Mouse (Mus musculus) MEL (cell line): Measurements from ENCODE around the gene Cic.

Experiments
- CHD1 ChIP-seq: IDR thresholded peaks from 2 replicates; pipeline ENCODE4 v1.6.1; 2012; ENCODE audit warnings: low read depth, mild to moderate bottlenecking, inconsistent platforms, low read length, improper control_type of control experiment
- CHD2 ChIP-seq: IDR thresholded peaks from 2 replicates; pipeline ENCODE4 v1.6.1; 2011; ENCODE audit warnings: low read length, improper control_type of control experiment
- CTCF ChIP-seq, 3 experiments: IDR thresholded peaks in 2 of 3; conservative IDR thresholded peaks in 1 of 3; 2 replicates each; pipeline ENCODE4 v1.5.1; 2011 to 2012; ENCODE audit warnings: low read length in 3 of 3, low read depth in 2 of 3, mild to moderate bottlenecking in 2 of 3, improper control_type of control experiment in 1 of 3, inconsistent platforms in 1 of 3, mixed read lengths in 1 of 3, moderate library complexity in 1 of 3; ENCODE audit not compliant: control insufficient read depth in 1 of 3, insufficient read depth in 1 of 3, poor library complexity in 1 of 3, severe bottlenecking in 1 of 3
- E2F4 ChIP-seq: IDR thresholded peaks from 2 replicates; pipeline ENCODE4 v1.6.1; 2011; ENCODE audit warnings: low read depth, low read length, improper control_type of control experiment, borderline replicate concordance
- ELF1 ChIP-seq: IDR thresholded peaks from 2 replicates; pipeline ENCODE4 v1.6.1; 2014; ENCODE audit warnings: low read depth, mild to moderate bottlenecking, inconsistent platforms, low read length, improper control_type of control experiment, moderate library complexity
- EP300 ChIP-seq, 2 experiments: IDR thresholded peaks; 2 replicates each; pipeline ENCODE4 v1.6.1; 2011; ENCODE audit warnings: improper control_type of control experiment in 2 of 2, low read length in 2 of 2, low read depth in 1 of 2, mild to moderate bottlenecking in 1 of 2
- MAZ ChIP-seq: IDR thresholded peaks from 2 replicates; pipeline ENCODE4 v1.6.1; 2012; ENCODE audit warnings: low read depth, mild to moderate bottlenecking, inconsistent platforms, low read length, improper control_type of control experiment
- MXI1 ChIP-seq: IDR thresholded peaks from 2 replicates; pipeline ENCODE4 v1.6.1; 2011; ENCODE audit warnings: mild to moderate bottlenecking, low read depth, low read length, improper control_type of control experiment
- NRF1 ChIP-seq: IDR thresholded peaks from 2 replicates; pipeline ENCODE4 v1.6.1; 2014; ENCODE audit warnings: low read depth, mild to moderate bottlenecking, inconsistent platforms, low read length, improper control_type of control experiment, moderate library complexity; ENCODE audit not compliant: poor library complexity, insufficient read depth, severe bottlenecking
- POLR2A ChIP-seq, 2 experiments: IDR thresholded peaks; 2 replicates each; pipeline ENCODE4 v1.6.1; 2011 to 2012; ENCODE audit warnings: low read length in 2 of 2, mild to moderate bottlenecking in 2 of 2, control low read depth in 1 of 2, improper control_type of control experiment in 1 of 2, low read depth in 1 of 2, moderate library complexity in 1 of 2; ENCODE audit not compliant: control insufficient read depth in 1 of 2, insufficient read depth in 1 of 2, poor library complexity in 1 of 2
- POLR2AphosphoS2 ChIP-seq: IDR thresholded peaks from 2 replicates; pipeline ENCODE4 v1.6.1; 2011; ENCODE audit warnings: low read length, improper control_type of control experiment
- TAL1 ChIP-seq: IDR thresholded peaks from 2 replicates; pipeline ENCODE4 v1.6.1; 2012; ENCODE audit warnings: mild to moderate bottlenecking, inconsistent platforms, low read length, moderate library complexity, mixed read lengths
- ZMIZ1 ChIP-seq: IDR thresholded peaks from 2 replicates; pipeline ENCODE4 v1.6.1; 2012; ENCODE audit warnings: low read depth, mild to moderate bottlenecking, inconsistent platforms, low read length, improper control_type of control experiment, moderate library complexity
- ZNF384 ChIP-seq: IDR thresholded peaks from 2 replicates; pipeline ENCODE4 v1.6.1; 2012; ENCODE audit warnings: low read depth, mild to moderate bottlenecking, inconsistent platforms, low read length, improper control_type of control experiment

DNA sequence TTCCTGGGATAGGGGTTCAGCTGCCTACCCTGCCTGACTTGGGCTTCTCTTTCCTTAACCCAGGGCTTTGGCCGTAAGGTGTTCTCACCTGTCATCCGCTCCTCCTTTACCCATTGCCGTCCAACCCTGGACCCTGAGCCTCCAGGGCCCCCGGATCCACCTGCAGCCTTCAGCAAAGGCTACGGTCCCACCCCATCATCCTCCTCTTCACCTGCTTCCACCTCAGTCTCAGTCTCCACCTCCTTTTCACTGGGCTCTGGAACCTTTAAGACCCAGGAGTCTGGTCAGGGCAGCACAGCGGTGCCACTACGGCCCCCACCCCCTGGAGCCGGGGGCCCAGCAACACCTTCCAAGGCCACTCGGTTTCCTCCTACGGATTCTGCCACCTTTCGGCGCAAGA lies 20.5 kb downstream of the Cic start:
- TF ChIP-seq ZNF384 (no peak), E2F4 (no peak), EP300 (IDR thresholded peaks at IDR 0.05; ENCODE audit: low read depth in 1 of 2, low read length in 2 of 2) (no peak), ZMIZ1 (no peak), ELF1 (no peak), NRF1 (no peak), TAL1 (no peak), CHD2 (no peak), POLR2AphosphoS2 (no peak), MXI1 (no peak), CTCF (IDR thresholded peaks at IDR 0.05 in 2 of 3, conservative IDR thresholded peaks at IDR 0.05 in 1 of 3; ENCODE audit: control insufficient read depth in 1 of 3, insufficient read depth in 1 of 3, low read depth in 2 of 3, low read length in 3 of 3, poor library complexity in 1 of 3, severe bottlenecking in 1 of 3) (no peak), POLR2A (IDR thresholded peaks at IDR 0.05; ENCODE audit: control insufficient read depth in 1 of 2, insufficient read depth in 1 of 2, low read depth in 1 of 2, low read length in 2 of 2, poor library complexity in 1 of 2) (no peak), CHD1 (no peak), MAZ (no peak)
